Mouse (Mus musculus) limb, embryonic 14.5 days (tissue): Measurements from ENCODE around the gene Col5a3. TPM values are rescaled to one million over a fixed set of nuclear protein-coding genes. Genes with fewer than 3 reads are reported as not detected.

Experiments
- ATAC-seq: fragments of 200-750 bp; cut with Nextera tagmentation; 2 replicates; pipeline ENCODE4 v1.8.0; 2017; ENCODE audit warnings: low read depth, moderate number of reproducible peaks, moderate TSS enrichment; ENCODE audit not compliant: low FRiP score
- DNase-seq: peaks from one replicate; pipeline ENCODE4 v3.0.0-alpha.2; 2015; ENCODE audit warnings: low spot score
- H3K27ac ChIP-seq: fragments of 300-500 bp; sonication (generic); replicated peaks from 2 replicates; pipeline ENCODE4 v1.5.1; 2014; ENCODE audit warnings: low read depth, mild to moderate bottlenecking, low read length, moderate library complexity, mixed read lengths
- H3K27me3 ChIP-seq: fragments of 300-500 bp; sonication (generic); 2 replicates; pipeline ENCODE4 v1.6.1; 2014; ENCODE audit warnings: low read length, mixed read lengths; ENCODE audit not compliant: control insufficient read depth, insufficient read depth
- H3K36me3 ChIP-seq: fragments of 300-500 bp; sonication (generic); 2 replicates; pipeline ENCODE4 v1.6.1; 2014; ENCODE audit warnings: mild to moderate bottlenecking, low read length, moderate library complexity, mixed read lengths; ENCODE audit not compliant: control insufficient read depth, insufficient read depth
- H3K4me1 ChIP-seq: fragments of 300-500 bp; sonication (generic); 2 replicates; pipeline ENCODE4 v1.6.1; 2014; ENCODE audit warnings: antibody characterized with exemption, low read length, mixed read lengths; ENCODE audit not compliant: control insufficient read depth, insufficient read depth
- H3K4me2 ChIP-seq: fragments of 300-500 bp; sonication (generic); replicated peaks from 2 replicates; pipeline ENCODE4 v1.6.1; 2014; ENCODE audit warnings: low read depth, mild to moderate bottlenecking, low read length, moderate library complexity; ENCODE audit not compliant: severe bottlenecking
- H3K4me3 ChIP-seq: fragments of 300-500 bp; sonication (generic); replicated peaks from 2 replicates; pipeline ENCODE4 v1.5.1; 2014; ENCODE audit warnings: low read length
- H3K9ac ChIP-seq: fragments of 300-500 bp; sonication (generic); 2 replicates; pipeline ENCODE4 v1.6.1; 2014; ENCODE audit warnings: mild to moderate bottlenecking, low read depth, low read length, moderate library complexity; ENCODE audit not compliant: severe bottlenecking
- H3K9me3 ChIP-seq: fragments of 300-500 bp; sonication (generic); 2 replicates; pipeline ENCODE4 v1.6.1; 2016; ENCODE audit warnings: low read length; ENCODE audit not compliant: control insufficient read depth
- POLR2A ChIP-seq: fragments of 200-500 bp; IDR thresholded peaks from 2 replicates; pipeline ENCODE4 v1.8.0; 2012; ENCODE audit warnings: inconsistent platforms, mild to moderate bottlenecking, moderate library complexity, borderline replicate concordance; ENCODE audit not compliant: insufficient read depth, insufficient read length; ENCODE audit errors: extremely low read depth
- WGBS: fragments of 180-500 bp; shearing (Covaris S2); extraction: QIAGEN DNeasy Blood & Tissue Kit; methylation state at CpG from one replicate; pipeline ENCODE4 v1.1.7; 2014; 5-methylcytosine and 5-hydroxymethylcytosine counted together
- polyA plus RNA-seq, 2 experiments: library from polyadenylated mRNA; depleted of rRNA in 1 of 2; stranded (reverse) in 1 of 2; unstranded in 1 of 2; fragments of >200 nt; fragmentation: Nextera tagmentation in 1 of 2; extraction: Ambion mirVana in 1 of 2; gene quantifications; 2 replicates each; pipeline versions ENCODE4 v1.2.1 to v1.2.3; 2012 to 2014

Gene Col5a3
- polyA plus RNA-seq, 2 experiments: 4.5 to 6.7 TPM

DNA sequence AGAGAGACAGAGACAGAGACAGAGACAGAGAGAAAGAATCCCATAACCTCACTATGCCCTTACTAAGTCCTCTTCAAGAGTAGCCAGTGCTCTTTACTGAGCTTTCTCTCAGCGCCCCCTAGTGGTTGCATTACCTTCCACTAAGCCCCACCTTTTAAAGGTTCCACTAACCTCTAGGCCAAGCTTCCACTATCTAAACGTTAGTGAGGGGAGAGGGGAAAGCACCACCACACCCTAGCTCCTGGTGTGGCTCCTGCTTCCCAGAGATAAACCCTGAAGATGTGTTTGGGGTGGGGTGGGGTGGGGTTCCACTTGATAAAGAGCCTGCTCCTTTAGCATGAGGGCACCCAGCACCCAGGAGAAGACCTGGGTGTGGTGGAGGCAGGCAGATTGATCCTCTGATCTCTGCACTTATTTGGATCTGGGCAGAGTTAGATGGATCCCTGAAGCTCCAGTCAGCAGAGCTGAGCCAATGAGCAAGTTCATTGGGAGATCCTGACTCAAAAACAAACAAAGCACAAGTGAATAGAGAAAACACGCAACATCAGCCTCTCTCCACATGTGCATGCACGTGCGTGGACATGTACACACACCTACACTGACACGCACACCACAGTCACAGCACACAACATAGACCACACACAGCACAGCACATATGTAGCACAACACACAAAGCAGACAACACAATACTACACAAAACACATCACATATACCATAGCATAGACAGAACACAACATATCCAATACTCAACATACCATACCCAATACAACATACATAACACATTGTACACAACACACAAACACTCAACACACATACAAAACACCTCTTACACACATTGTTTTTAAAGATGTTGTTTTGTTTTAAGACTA lies 57.5 kb downstream of the Col5a3 start:
- H3K4me2 ChIP-seq: no peak overlapping the region
- no peak overlapping the region for H3K4me3 ChIP-seq
- no peak for ATAC-seq
- H3K27ac ChIP-seq: no peak overlapping the region
- no peak for TF ChIP-seq POLR2A
- 64% methylated on average over 6 of the region's 6 CpGs for WGBS
- H3K36me3 ChIP-seq: no peaks in the 10 kb centered on the region
- H3K9ac ChIP-seq: no peak overlapping the region
- DNase-seq: peak; percentile 77
- no peaks in the 10 kb centered on the region for H3K4me1 ChIP-seq
- no peaks in the 10 kb centered on the region for H3K27me3 ChIP-seq
- H3K9me3 ChIP-seq: no peaks in the 10 kb centered on the region

- WGBS: 88% methylated on average over 4 of the region's 4 CpGs
- no peak for TF ChIP-seq POLR2A
- no peak for DNase-seq
- H3K36me3 ChIP-seq: no peaks in the 10 kb centered on the region
- H3K9me3 ChIP-seq: no peaks in the 10 kb centered on the region
- no peak for ATAC-seq
- H3K4me2 ChIP-seq: no peak overlapping the region
- no peak overlapping the region for H3K27ac ChIP-seq
- no peaks in the 10 kb centered on the region for H3K4me1 ChIP-seq
- H3K27me3 ChIP-seq: no peaks in the 10 kb centered on the region
- no peak overlapping the region for H3K9ac ChIP-seq
- no peak overlapping the region for H3K4me3 ChIP-seq
Measured at GRCm38 (mm10) chr9:20756081-20756700, 58.7 kb downstream of the Col5a3 start.

- 77% methylated on average over 2 of the region's 2 CpGs for WGBS
Measured at GRCm38 (mm10) chr9:20754335-20754734, 60.5 kb downstream of the Col5a3 start.

DNA sequence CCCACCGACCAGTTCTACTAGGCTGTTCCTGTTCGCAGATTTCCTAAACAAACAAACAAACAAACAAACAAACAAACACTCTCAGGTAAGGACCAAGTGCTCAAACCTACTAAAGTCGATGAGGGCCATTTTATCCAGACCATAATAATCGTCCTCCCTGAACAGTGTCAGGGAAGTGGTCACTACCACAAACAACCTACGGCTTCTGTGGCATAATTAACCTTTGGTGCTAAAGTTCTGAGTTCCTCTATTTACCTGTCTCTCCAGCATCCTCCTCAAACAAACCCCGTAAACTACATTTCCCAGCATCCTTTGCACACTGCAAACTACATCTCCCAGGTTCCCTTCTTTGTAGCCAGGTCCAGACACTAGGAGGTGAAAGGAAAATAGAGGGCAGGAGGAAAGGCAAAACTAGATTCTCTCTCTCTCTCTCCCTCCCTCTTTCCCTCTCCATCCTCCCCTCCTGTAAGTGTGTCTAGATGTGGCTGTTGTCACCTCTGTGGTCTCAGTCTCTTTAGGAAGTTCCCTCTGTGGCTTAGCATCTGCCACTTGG lies 63.3 kb downstream of the Col5a3 start:
- H3K4me2 ChIP-seq: no peak overlapping the region
- no peak overlapping the region for H3K27ac ChIP-seq
- 55% methylated on average over 6 of the region's 6 CpGs for WGBS
- H3K4me1 ChIP-seq: no peaks in the 10 kb centered on the region
- DNase-seq (no peak), ATAC-seq (no peak)
- H3K9me3 ChIP-seq: no peaks in the 10 kb centered on the region
- H3K4me3 ChIP-seq: no peak overlapping the region
- peaks cover 9% of the 10 kb centered on the region for H3K27me3 ChIP-seq
- TF ChIP-seq POLR2A: no peak
- H3K9ac ChIP-seq: no peak overlapping the region
- no peaks in the 10 kb centered on the region for H3K36me3 ChIP-seq

More at GRCm38 (mm10) chr9:20754335-20754734, 60.5 kb downstream of the Col5a3 start:
- ATAC-seq (no peak), DNase-seq (no peak)
- no peaks in the 10 kb centered on the region for H3K4me1 ChIP-seq
- H3K36me3 ChIP-seq: no peaks in the 10 kb centered on the region
- H3K27ac ChIP-seq: no peak overlapping the region
- H3K4me2 ChIP-seq: no peak overlapping the region
- no peaks in the 10 kb centered on the region for H3K27me3 ChIP-seq
- no peak for TF ChIP-seq POLR2A
- H3K4me3 ChIP-seq: no peak overlapping the region
- no peak overlapping the region for H3K9ac ChIP-seq
- H3K9me3 ChIP-seq: no peaks in the 10 kb centered on the region

GRCm38 (mm10) chr9:20749213-20749612 lies 65.7 kb downstream of the Col5a3 start:
- no peak overlapping the region for H3K27ac ChIP-seq
- no peak for TF ChIP-seq POLR2A
- no peaks in the 10 kb centered on the region for H3K36me3 ChIP-seq
- H3K9me3 ChIP-seq: no peaks in the 10 kb centered on the region
- no peak overlapping the region for H3K4me3 ChIP-seq
- H3K4me2 ChIP-seq: no peak overlapping the region
- H3K27me3 ChIP-seq: peaks cover 33% of the 10 kb centered on the region
- WGBS: 54% methylated on average over 5 of the region's 5 CpGs
- H3K9ac ChIP-seq: no peak overlapping the region
- no peak for DNase-seq
- ATAC-seq: no peak
- H3K4me1 ChIP-seq: peaks cover 5% of the 10 kb centered on the region; the same call in 1 of the 2 replicates
